Mouse (Mus musculus) limb, embryonic 13.5 days (tissue): ENCODE measurements around the gene Limk2. TPM values are rescaled to one million over a fixed set of nuclear protein-coding genes. Genes with fewer than 3 reads are reported as not detected.

Experiments used
- ATAC-seq: fragments of 200-750 bp; cut with Nextera tagmentation; 2 replicates; pipeline ENCODE4 v1.8.0; 2017; ENCODE audit warnings: low read depth, moderate number of reproducible peaks, moderate TSS enrichment; ENCODE audit not compliant: low FRiP score
- H3K27ac ChIP-seq: fragments of 300-500 bp; sonication (generic); 2 replicates; pipeline ENCODE4 v1.5.1; 2015; ENCODE audit warnings: inconsistent platforms, mild to moderate bottlenecking, moderate library complexity
- H3K27me3 ChIP-seq: fragments of 300-500 bp; sonication (generic); 2 replicates; pipeline ENCODE4 v1.6.1; 2015; ENCODE audit warnings: mild to moderate bottlenecking, inconsistent platforms
- H3K36me3 ChIP-seq: fragments of 300-500 bp; sonication (generic); 2 replicates; pipeline ENCODE4 v1.6.1; 2015; ENCODE audit warnings: inconsistent platforms, mild to moderate bottlenecking, moderate library complexity
- H3K4me1 ChIP-seq: fragments of 300-500 bp; sonication (generic); 2 replicates; pipeline ENCODE4 v1.6.1; 2015; ENCODE audit warnings: inconsistent platforms
- H3K4me2 ChIP-seq: fragments of 300-500 bp; sonication (generic); replicated peaks from 2 replicates; pipeline ENCODE4 v1.6.1; 2015; ENCODE audit warnings: inconsistent platforms, mild to moderate bottlenecking, moderate library complexity
- H3K4me3 ChIP-seq: fragments of 300-500 bp; sonication (generic); 2 replicates; pipeline ENCODE4 v1.5.1; 2015; ENCODE audit warnings: moderate library complexity, mild to moderate bottlenecking, inconsistent platforms
- H3K9ac ChIP-seq: fragments of 300-500 bp; sonication (generic); 2 replicates; pipeline ENCODE4 v1.6.1; 2015; ENCODE audit warnings: mild to moderate bottlenecking, inconsistent platforms
- H3K9me3 ChIP-seq: fragments of 300-500 bp; sonication (generic); 2 replicates; pipeline ENCODE4 v1.6.1; 2016; ENCODE audit warnings: inconsistent platforms
- WGBS: fragments of 180-500 bp; shearing (Covaris S2); methylation state at CpG from one replicate; pipeline ENCODE4 v1.1.7; 2015; 5-methylcytosine and 5-hydroxymethylcytosine counted together
- polyA plus RNA-seq: library from polyadenylated mRNA; unstranded; fragments of >200 nt; fragmentation: Nextera tagmentation; extraction: Ambion mirVana; gene quantifications from 2 replicates; pipeline ENCODE4 v1.2.1, GENCODE M21; 2015

Gene Limk2
- polyA plus RNA-seq, 1 experiment from 2014 or later: 61.2 TPM

GRCm38 (mm10) chr11:3404287-3405047 lies 4.5 kb downstream of the Limk2 start:
- 81% methylated on average over 7 of the region's 7 CpGs for WGBS
- Histone ChIP-seq H3K4me2 (no peak overlapping the region), H3K27me3 (no peaks in the 10 kb centered on the region), H3K36me3 (no peaks in the 10 kb centered on the region; the same call in 1 of the 2 replicates), H3K9me3 (no peaks in the 10 kb centered on the region), H3K9ac (no peak overlapping the region), H3K27ac (no peak overlapping the region), H3K4me1 (peaks cover 12% of the 10 kb centered on the region), H3K4me3 (no peak overlapping the region)
- no peak for ATAC-seq

- Histone ChIP-seq H3K27ac (no peak overlapping the region), H3K36me3 (no peaks in the 10 kb centered on the region; the same call in 1 of the 2 replicates), H3K4me1 (peaks cover 7% of the 10 kb centered on the region), H3K9me3 (no peaks in the 10 kb centered on the region), H3K27me3 (no peaks in the 10 kb centered on the region), H3K9ac (no peak overlapping the region), H3K4me2 (no peak overlapping the region), H3K4me3 (no peak overlapping the region)
- 79% methylated on average over 3 of the region's 3 CpGs for WGBS
- no peak for ATAC-seq
Measured at GRCm38 (mm10) chr11:3403024-3403423, 6.0 kb downstream of the Limk2 start.

GRCm38 (mm10) chr11:3398318-3398717 lies 10.7 kb downstream of the Limk2 start:
- Histone ChIP-seq H3K27ac (no peak overlapping the region), H3K9me3 (no peaks in the 10 kb centered on the region)

GRCm38 (mm10) chr11:3396562-3396961 lies 12.4 kb downstream of the Limk2 start:
- Histone ChIP-seq H3K27ac (no peak overlapping the region), H3K4me2 (no peak overlapping the region), H3K36me3 (0 out of 2 replicates have a peak, but pooled peaks cover 2% of the 10 kb centered on the region), H3K9me3 (no peaks in the 10 kb centered on the region), H3K27me3 (no peaks in the 10 kb centered on the region), H3K9ac (no peak overlapping the region), H3K4me1 (peaks cover 13% of the 10 kb centered on the region), H3K4me3 (no peak overlapping the region)
- ATAC-seq: no peak
- 77% methylated on average over 8 of the region's 8 CpGs for WGBS

More at GRCm38 (mm10) chr11:3398318-3398717, 10.7 kb downstream of the Limk2 start:
- Histone ChIP-seq H3K27me3 (no peaks in the 10 kb centered on the region), H3K4me1 (peaks cover 3% of the 10 kb centered on the region; the same call in 1 of the 2 replicates), H3K9ac (no peak overlapping the region), H3K36me3 (no peaks in the 10 kb centered on the region), H3K4me3 (no peak overlapping the region), H3K4me2 (no peak overlapping the region)
- ATAC-seq: no peak
- 38% methylated on average over 1 of the region's 1 CpGs for WGBS

GRCm38 (mm10) chr11:3396091-3396490 lies 12.9 kb downstream of the Limk2 start:
- WGBS: 78% methylated on average over 3 of the region's 3 CpGs
- H3K27ac ChIP-seq: no peak overlapping the region
- no peaks in the 10 kb centered on the region for H3K9me3 ChIP-seq
- no peak overlapping the region for H3K4me3 ChIP-seq
- no peak overlapping the region for H3K9ac ChIP-seq
- ATAC-seq: no peak
- peaks cover 13% of the 10 kb centered on the region for H3K4me1 ChIP-seq
- no peak overlapping the region for H3K4me2 ChIP-seq
- H3K27me3 ChIP-seq: no peaks in the 10 kb centered on the region
- 0 out of 2 replicates have a peak, but pooled peaks cover 2% of the 10 kb centered on the region for H3K36me3 ChIP-seq

GRCm38 (mm10) chr11:3394520-3394919 lies 14.5 kb downstream of the Limk2 start:
- ATAC-seq: no peak
- 0 out of 2 replicates have a peak overlapping the region, but pooled peaks have one; percentile 15 for H3K27ac ChIP-seq
- H3K9ac ChIP-seq: no peak overlapping the region
- H3K4me2 ChIP-seq: no peak overlapping the region
- WGBS: 63% methylated on average over 5 of the region's 5 CpGs
- H3K4me3 ChIP-seq: no peak overlapping the region
- peaks cover 13% of the 10 kb centered on the region for H3K4me1 ChIP-seq
- no peaks in the 10 kb centered on the region for H3K27me3 ChIP-seq
- no peaks in the 10 kb centered on the region for H3K9me3 ChIP-seq
- H3K36me3 ChIP-seq: 0 out of 2 replicates have a peak, but pooled peaks cover 2% of the 10 kb centered on the region

- Histone ChIP-seq H3K36me3 (0 out of 2 replicates have a peak, but pooled peaks cover 2% of the 10 kb centered on the region), H3K4me2 (no peak overlapping the region), H3K27me3 (no peaks in the 10 kb centered on the region), H3K4me1 (peaks cover 13% of the 10 kb centered on the region), H3K9ac (0 out of 2 replicates have a peak overlapping the region, but pooled peaks have one; percentile 25), H3K27ac (peak overlapping the region; percentile 22; the same call in 1 of the 2 replicates), H3K4me3 (no peak overlapping the region), H3K9me3 (no peaks in the 10 kb centered on the region)
- ATAC-seq: no peak
- WGBS: 70% methylated on average over 8 of the region's 8 CpGs
Measured at GRCm38 (mm10) chr11:3392526-3392925, 16.5 kb downstream of the Limk2 start.

GRCm38 (mm10) chr11:3390789-3391188 lies 18.2 kb downstream of the Limk2 start:
- no peak overlapping the region for H3K4me3 ChIP-seq
- ATAC-seq: no peak
- H3K4me2 ChIP-seq: no peak overlapping the region
- 87% methylated on average over 5 of the region's 5 CpGs for WGBS
- H3K9me3 ChIP-seq: no peaks in the 10 kb centered on the region
- peaks cover 6% of the 10 kb centered on the region; the same call in 1 of the 2 replicates for H3K36me3 ChIP-seq
- H3K4me1 ChIP-seq: peaks cover 13% of the 10 kb centered on the region
- no peak overlapping the region for H3K27ac ChIP-seq
- no peak overlapping the region for H3K9ac ChIP-seq
- H3K27me3 ChIP-seq: no peaks in the 10 kb centered on the region

GRCm38 (mm10) chr11:3389996-3390395 lies 19.0 kb downstream of the Limk2 start:
- Histone ChIP-seq H3K27me3 (no peaks in the 10 kb centered on the region), H3K4me3 (no peak overlapping the region), H3K9ac (no peak overlapping the region), H3K36me3 (peaks cover 6% of the 10 kb centered on the region; the same call in 1 of the 2 replicates), H3K4me2 (no peak overlapping the region), H3K4me1 (peaks cover 13% of the 10 kb centered on the region), H3K27ac (no peak overlapping the region), H3K9me3 (no peaks in the 10 kb centered on the region)
- ATAC-seq: no peak
- 53% methylated on average over 5 of the region's 5 CpGs for WGBS

- Histone ChIP-seq H3K27ac (no peak overlapping the region), H3K36me3 (peaks cover 20% of the 10 kb centered on the region), H3K4me3 (no peak overlapping the region), H3K4me1 (peaks cover 4% of the 10 kb centered on the region), H3K4me2 (no peak overlapping the region), H3K9ac (no peak overlapping the region), H3K27me3 (no peaks in the 10 kb centered on the region), H3K9me3 (no peaks in the 10 kb centered on the region)
- 76% methylated on average over 6 of the region's 6 CpGs for WGBS
- ATAC-seq: no peak
Measured at GRCm38 (mm10) chr11:3387482-3388196, 21.4 kb downstream of the Limk2 start.

GRCm38 (mm10) chr11:3386941-3387368 lies 22.0 kb downstream of the Limk2 start:
- Histone ChIP-seq H3K27ac (no peak overlapping the region), H3K9me3 (no peaks in the 10 kb centered on the region), H3K36me3 (peaks cover 21% of the 10 kb centered on the region), H3K9ac (no peak overlapping the region), H3K4me1 (no peaks in the 10 kb centered on the region), H3K4me2 (no peak overlapping the region), H3K4me3 (no peak overlapping the region), H3K27me3 (no peaks in the 10 kb centered on the region)
- peak; percentile 73; the same call in 1 of the 2 replicates for ATAC-seq
- WGBS: 19% methylated on average over 4 of the region's 4 CpGs
